In the genomic region with DNA sequence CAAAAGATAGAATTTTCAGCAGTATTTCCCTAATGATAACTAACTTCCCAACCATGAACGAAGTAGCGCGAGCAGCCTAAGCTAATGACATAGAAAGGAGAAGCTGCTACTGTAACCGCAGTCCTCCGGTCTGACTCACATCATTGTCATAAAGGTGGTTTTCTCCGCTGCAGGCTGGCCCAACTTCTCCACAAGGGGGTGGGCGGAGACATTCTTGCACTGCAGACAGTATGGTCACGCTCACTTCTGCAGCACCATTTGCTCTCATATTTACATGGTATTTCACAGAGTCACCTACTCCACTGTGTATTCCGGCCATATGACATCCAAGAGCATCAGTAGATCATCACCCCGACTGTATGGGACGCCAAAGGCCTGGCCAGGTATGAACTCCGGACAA, we compare ENCODE assay signal across 9 mouse cellular contexts. TPM values are rescaled to one million over a fixed set of nuclear protein-coding genes. Genes with fewer than 3 reads are reported as not detected.
A peak's percentile ranks its signal among the peaks of the same experiment; 100 is the strongest.
DNase-seq lines count a peak whose midpoint lies in the region; ATAC-seq and TF ChIP-seq lines count a peak whose summit lies in the region.
"Had no signal": no experiment of that assay in that cellular context is flagged by ENCODE, and none has a peak within 500 bp of the region (broad histone marks: within the 10 kb centered on the region; RNA-seq: fewer than 3 reads in every experiment).

No protein-coding gene starts in this region.

- in situ Hi-C loops in CH12.LX (cut with MboI; ENCODE audit: low pct_ligation_motif_present, low pct_unique_long_range_greater_than_20kb, low sequenced_read_pairs), result no loop called here

- H3K9ac ChIP-seq in CH12.LX (ENCODE audit: insufficient read depth, low read depth), result peak overlapping the region; percentile 50; the same call in 1 of the 2 replicates
- no peak overlapping the region for H3K9ac ChIP-seq in forebrain, embryonic 12.5 days
- H3K9ac ChIP-seq: heart, embryonic 13.5 days had no signal

- peak; percentile 55 for TF ChIP-seq POLR2A in CH12.LX (IDR thresholded peaks at IDR 0.05; ENCODE audit: low read depth, low read length)
- no peak for TF ChIP-seq POLR2A in thymus, adult 2 months (IDR thresholded peaks at IDR 0.05; ENCODE audit: control insufficient read depth, extremely low read depth, insufficient read depth, low read length, poor library complexity)

- H3K27me3 ChIP-seq in CH12.LX (replicated peaks), result no peaks in the 10 kb centered on the region
- H3K27me3 ChIP-seq in thymus, adult 2 months (ENCODE audit: control insufficient read depth, insufficient read depth, low read length), result no peaks in the 10 kb centered on the region
- H3K27me3 ChIP-seq in forebrain, embryonic 12.5 days, result no peaks in the 10 kb centered on the region
- H3K27me3 ChIP-seq: heart, embryonic 13.5 days had no signal

- peaks cover 2% of the 10 kb centered on the region for H3K9me3 ChIP-seq in CH12.LX (replicated peaks; ENCODE audit: low read length)
- no peaks in the 10 kb centered on the region for H3K9me3 ChIP-seq in forebrain, embryonic 12.5 days
- H3K9me3 ChIP-seq: heart, embryonic 13.5 days had no signal

- intact Hi-C loops in left cerebral cortex, postnatal 14 days (cut with DNase I), result no loop called here

- no peaks in the 10 kb centered on the region; the same call in 1 of the 2 replicates for H3K79me2 ChIP-seq in CH12.LX (replicated peaks; ENCODE audit: control insufficient read depth, extremely low read depth, insufficient read depth, poor library complexity, severe bottlenecking)

- H3K4me3 ChIP-seq in CH12.LX (replicated peaks in 1 of 3; ENCODE audit: low read depth in 2 of 3, low read length in 2 of 3, poor library complexity in 1 of 3), result peak overlapping the region; percentile 43 to 54 (median 46)
- no peak overlapping the region for H3K4me3 ChIP-seq in thymus, adult 2 months (ENCODE audit: control insufficient read depth, insufficient read depth, low read length)
- H3K4me3 ChIP-seq in forebrain, embryonic 12.5 days (replicated peaks), result no peak overlapping the region
- H3K4me3 ChIP-seq: heart, embryonic 13.5 days had no signal

- dilution Hi-C loops in CH12.LX (cut with MboI; ENCODE audit: extremely low pct_ligation_motif_present, extremely low pct_unique_long_range_greater_than_20kb, low sequenced_read_pairs), result no loop called here

- H3K4me2 ChIP-seq in CH12.LX (ENCODE audit: insufficient read depth, low read depth, poor library complexity, severe bottlenecking), result peak overlapping the region; percentile 95
- no peak overlapping the region for H3K4me2 ChIP-seq in forebrain, embryonic 12.5 days
- H3K4me2 ChIP-seq: heart, embryonic 13.5 days had no signal

- peak overlapping the region; percentile 70; the same call in 1 of the 2 replicates for H3K27ac ChIP-seq in CH12.LX (ENCODE audit: insufficient read depth, low read depth)
- H3K27ac ChIP-seq in thymus, adult 2 months (ENCODE audit: control insufficient read depth, insufficient read depth, low read length), result no peak overlapping the region
- H3K27ac ChIP-seq in forebrain, embryonic 12.5 days, result no peak overlapping the region
- H3K27ac ChIP-seq: heart, embryonic 13.5 days had no signal

- TF ChIP-seq CTCF in CH12.LX (conservative IDR thresholded peaks at IDR 0.05 in 1 of 2, IDR thresholded peaks at IDR 0.05 in 1 of 2; ENCODE audit: low read depth in 2 of 2, low read length in 2 of 2), result peak in 1 of 2 experiments; percentile 61; a peak in 2 of 4 replicates
- peak; percentile 41; the same call in 1 of the 2 replicates for TF ChIP-seq CTCF in thymus, adult 2 months (IDR thresholded peaks at IDR 0.05; ENCODE audit: borderline replicate concordance, control insufficient read depth, extremely low read depth, insufficient read depth, low read length, poor library complexity)

- WGBS in thymus, adult 2 months, result 8% methylated on average over 12 of the region's 12 CpGs
- WGBS in forebrain, embryonic 12.5 days, result 84% methylated on average over 12 of the region's 12 CpGs

- peak; percentile 51 for TF ChIP-seq RAD21 in CH12.LX (IDR thresholded peaks at IDR 0.05; ENCODE audit: low read depth, low read length)

- TF ChIP-seq EP300 in CH12.LX (IDR thresholded peaks at IDR 0.05; ENCODE audit: low read length), result peak; percentile 81

- peaks cover 3 to 7% of the 10 kb centered on the region in 2 experiments for H3K36me3 ChIP-seq in CH12.LX (replicated peaks in 1 of 2; ENCODE audit: control insufficient read depth in 1 of 2, insufficient read depth in 1 of 2, low read length in 1 of 2)
- H3K36me3 ChIP-seq in thymus, adult 2 months (ENCODE audit: control insufficient read depth, insufficient read depth, low read length), result no peaks in the 10 kb centered on the region
- no peaks in the 10 kb centered on the region for H3K36me3 ChIP-seq in forebrain, embryonic 12.5 days (replicated peaks)
- H3K36me3 ChIP-seq: heart, embryonic 13.5 days had no signal

- peak; percentile 34 to 54 for DNase-seq in adrenal gland, adult (ENCODE audit: inconsistent age in 2 of 2, low spot score in 1 of 2)
- DNase-seq in adrenal gland, adult 18-20 months (ENCODE audit: low spot score in 2 of 2), result no peak
- DNase-seq in CH12.LX (ENCODE audit: extremely low read depth), result peak; percentile 96
- peak; percentile 55 for DNase-seq in lung, postnatal 10 days
- peak; percentile 49 for DNase-seq in thymus, adult 2 months
- DNase-seq in left cerebral cortex, postnatal 14 days (ENCODE audit: low spot score in 2 of 2), result no peak

- ATAC-seq in inflammation-experienced regulatory T-cells, adult 6 months, result peak; percentile 100
- ATAC-seq in forebrain, embryonic 12.5 days (ENCODE audit: low FRiP score), result no peak

- peaks cover 6 to 33% of the 10 kb centered on the region in 2 experiments for H3K4me1 ChIP-seq in CH12.LX (ENCODE audit: control insufficient read depth in 1 of 2, insufficient read depth in 2 of 2)
- no peaks in the 10 kb centered on the region for H3K4me1 ChIP-seq in thymus, adult 2 months (replicated peaks; ENCODE audit: control insufficient read depth, insufficient read depth, low read length)
- no peaks in the 10 kb centered on the region for H3K4me1 ChIP-seq in forebrain, embryonic 12.5 days
- H3K4me1 ChIP-seq: heart, embryonic 13.5 days had no signal

TF ChIP-seq in CH12.LX, 34 proteins besides CTCF, POLR2A, EP300 and RAD21 (continues in another document):
- peak; percentile 53; the same call in 1 of the 2 replicates for TF ChIP-seq SIN3A (IDR thresholded peaks at IDR 0.05; ENCODE audit: low read length)
- TF ChIP-seq MAX (IDR thresholded peaks at IDR 0.05; ENCODE audit: low read length), result peak; percentile 59; the same call in 1 of the 2 replicates
- peak; percentile 25 for TF ChIP-seq JUN (IDR thresholded peaks at IDR 0.05; ENCODE audit: insufficient read depth, low read depth, low read length)
- peak; percentile 57; the same call in 1 of the 2 replicates for TF ChIP-seq MEF2A (IDR thresholded peaks at IDR 0.05; ENCODE audit: borderline replicate concordance, low read depth, low read length)
- no peak for TF ChIP-seq ZKSCAN1 (IDR thresholded peaks at IDR 0.05; ENCODE audit: borderline replicate concordance, low read depth, low read length)
- TF ChIP-seq MYC (IDR thresholded peaks at IDR 0.05; ENCODE audit: low read depth, low read length), result 0 out of 2 replicates have a peak, but pooled peaks have one; percentile 72
- peak; percentile 38; the same call in 1 of the 2 replicates for TF ChIP-seq ELF1 (IDR thresholded peaks at IDR 0.05; ENCODE audit: low read depth, low read length)
- peak; percentile 39; the same call in 1 of the 2 replicates for TF ChIP-seq CHD2 (IDR thresholded peaks at IDR 0.05; ENCODE audit: low read length)
- peak; percentile 50; the same call in 1 of the 2 replicates for TF ChIP-seq RCOR1 (conservative IDR thresholded peaks at IDR 0.05; ENCODE audit: low read depth, low read length)
- peak; percentile 56; the same call in 1 of the 2 replicates for TF ChIP-seq MAZ (IDR thresholded peaks at IDR 0.05; ENCODE audit: low read depth, low read length)

RNA-seq across cellular contexts. Expression of gene Atxn1l, which starts 13.2 kb away (rescaled TPM):
- 10 to 100 TPM; 36.1 to 41.2 TPM for total RNA-seq in adrenal gland, adult 18-20 months (2021)
- 6.8 and 7.6 TPM in 2 replicates for total RNA-seq in CH12.LX (2012; rRNA removed)
- total RNA-seq in CH12.LX (2014; rRNA removed), result 4.1 and 4.6 TPM in 2 replicates
- polyA plus RNA-seq in CH12.LX (2012; ENCODE audit: insufficient read length, low read depth), result 15.2 and 18.5 TPM in 2 replicates
- 1 to 10 TPM; 3.0 to 4.6 (median 3.2) TPM for polyA plus RNA-seq in inflammation-experienced regulatory T-cells, adult 6 months (2017; shearing (Covaris generic))
- 20.3 and 23.9 TPM in 2 replicates for polyA plus RNA-seq in thymus, adult 2 months (2012; rRNA removed)
- 7.4 and 9.6 TPM in 2 replicates for polyA plus RNA-seq in forebrain, embryonic 12.5 days (2016; fragmentation: Nextera tagmentation; extraction: Ambion mirVana)
- total RNA-seq in left cerebral cortex, postnatal 14 days (2021), result 10 to 100 TPM; 41.4 to 41.8 TPM

RNA-seq across cellular contexts. Expression of gene Ap1g1, which starts 27.7 kb away (rescaled TPM):
- total RNA-seq in adrenal gland, adult 18-20 months (2021), result 10 to 100 TPM; 81.8 to 90.5 TPM
- total RNA-seq in CH12.LX (2012; rRNA removed) (29.5 and 32.9 TPM in 2 replicates), CH12.LX (2014; rRNA removed) (39.6 and 40.8 TPM in 2 replicates)
- polyA plus RNA-seq in CH12.LX (2012; ENCODE audit: insufficient read length, low read depth), result 54.7 and 60.4 TPM in 2 replicates
- polyA plus RNA-seq in inflammation-experienced regulatory T-cells, adult 6 months (2017; shearing (Covaris generic)), result 10 to 100 TPM; 30.6 to 35.3 (median 31.2) TPM
- 40.3 and 42.2 TPM in 2 replicates for polyA plus RNA-seq in thymus, adult 2 months (2012; rRNA removed)
- 67.6 and 71.1 TPM in 2 replicates for polyA plus RNA-seq in forebrain, embryonic 12.5 days (2016; fragmentation: Nextera tagmentation; extraction: Ambion mirVana)
- 10 to 100 TPM; 87.0 to 89.6 TPM for total RNA-seq in left cerebral cortex, postnatal 14 days (2021)

RNA-seq across cellular contexts. Expression of gene Zfp821, which starts 45.4 kb away (rescaled TPM):
- total RNA-seq in adrenal gland, adult 18-20 months (2021), result 1 to 10 TPM; 7.7 to 8.2 TPM
- total RNA-seq in CH12.LX (2012; rRNA removed), result 5.0 and 5.1 TPM in 2 replicates
- total RNA-seq in CH12.LX (2014; rRNA removed), result 3.4 and 4.1 TPM in 2 replicates
- 4.1 and 5.2 TPM in 2 replicates for polyA plus RNA-seq in CH12.LX (2012; ENCODE audit: insufficient read length, low read depth)
- 1 to 10 TPM; 3.5 to 9.7 (median 6.0) TPM for polyA plus RNA-seq in inflammation-experienced regulatory T-cells, adult 6 months (2017; shearing (Covaris generic))
- polyA plus RNA-seq in thymus, adult 2 months (2012; rRNA removed), result 11.4 and 13.7 TPM in 2 replicates
- polyA plus RNA-seq in forebrain, embryonic 12.5 days (2016; fragmentation: Nextera tagmentation; extraction: Ambion mirVana), result 73.1 and 78.5 TPM in 2 replicates
- 10 to 100 TPM; 55.9 to 57.1 TPM for total RNA-seq in left cerebral cortex, postnatal 14 days (2021)

RNA-seq across cellular contexts. Expression of gene Ist1, which starts 57.6 kb away (rescaled TPM):
- total RNA-seq in adrenal gland, adult 18-20 months (2021), result 10 to 100 TPM; 96.5 to 99.1 TPM
- total RNA-seq in CH12.LX (2012; rRNA removed), result 38.2 and 38.9 TPM in 2 replicates
- total RNA-seq in CH12.LX (2014; rRNA removed), result 57.2 and 62.2 TPM in 2 replicates
- 49.5 and 53.1 TPM in 2 replicates for polyA plus RNA-seq in CH12.LX (2012; ENCODE audit: insufficient read length, low read depth)
- polyA plus RNA-seq in inflammation-experienced regulatory T-cells, adult 6 months (2017; shearing (Covaris generic)), result 100 to 1,000 TPM; 103 to 143 (median 127) TPM
- polyA plus RNA-seq in thymus, adult 2 months (2012; rRNA removed), result 60.3 and 67.8 TPM in 2 replicates
- polyA plus RNA-seq in forebrain, embryonic 12.5 days (2016; fragmentation: Nextera tagmentation; extraction: Ambion mirVana), result 180 and 185 TPM in 2 replicates
- total RNA-seq in left cerebral cortex, postnatal 14 days (2021), result 10 to 100 TPM; 75.4 to 77.3 TPM

Comparison
In these comparisons a context has a peak if more than half of its experiments do, and no peak if none do; other contexts are left out.
1. DNase-seq: peak in adrenal gland, adult (2 of 2), CH12.LX (single experiment), lung, postnatal 10 days (single experiment) and thymus, adult 2 months (single experiment); none in adrenal gland, adult 18-20 months (0 of 2) and left cerebral cortex, postnatal 14 days (0 of 2).
2. H3K4me3 ChIP-seq: peak in CH12.LX (3 of 3); none in thymus, adult 2 months (single experiment) and forebrain, embryonic 12.5 days (single experiment).